Mouse (Mus musculus) c-Kit-positive CD71-positive TER-119-positive erythroid progenitor cells, embryonic 14.5 days (primary cell): ENCODE measurements at regions not wholly inside any gene's neighbourhood (a gene's known extent, or its start where the extent isn't known, plus 50 kb on each side); places are given as distances from the start of the nearest gene placed in this dataset.

Experiments used
- DNase-seq: peaks from one replicate; pipeline ENCODE4 v3.0.0-alpha.2; 2013; ENCODE audit warnings: low spot score

GRCm38 (mm10) chr17:83930401-83930800, 82.6 kb upstream of the Haao start:
- no peak for DNase-seq

- DNase-seq = no peak
These were observed 80.1 kb upstream of the Haao start for GRCm38 (mm10) chr17:83927749-83928387.

GRCm38 (mm10) chr17:83924259-83924922, 76.6 kb upstream of the Haao start:
- no peak for DNase-seq

- no peak for DNase-seq
These were observed 73.1 kb upstream of the Haao start for GRCm38 (mm10) chr17:83920894-83921293.

GRCm38 (mm10) chr17:83920225-83920624, 72.5 kb upstream of the Haao start:
- DNase-seq = no peak

GRCm38 (mm10) chr17:83918413-83919139, 70.8 kb upstream of the Haao start:
- DNase-seq = no peak

- DNase-seq = no peak
These were observed 70.0 kb upstream of the Haao start for GRCm38 (mm10) chr17:83917781-83918180.

GRCm38 (mm10) chr17:83916684-83917166, 69.0 kb upstream of the Haao start:
- DNase-seq = no peak

- no peak for DNase-seq
These were observed 67.3 kb upstream of the Haao start for GRCm38 (mm10) chr17:83915034-83915433.

- DNase-seq = no peak
These were observed 66.8 kb upstream of the Haao start for GRCm38 (mm10) chr17:83914603-83915002.

- no peak for DNase-seq
These were observed 66.1 kb upstream of the Haao start for GRCm38 (mm10) chr17:83913711-83914415.

- DNase-seq = no peak
These were observed 64.7 kb upstream of the Haao start for GRCm38 (mm10) chr17:83912421-83912820.

- DNase-seq = no peak
These were observed 61.0 kb upstream of the Haao start for GRCm38 (mm10) chr17:83908811-83909210.

- no peak for DNase-seq
These were observed 59.8 kb upstream of the Haao start for GRCm38 (mm10) chr17:83907538-83907937.

GRCm38 (mm10) chr17:83906751-83907537, 59.2 kb upstream of the Haao start:
- no peak for DNase-seq

GRCm38 (mm10) chr17:83903467-83903866, 55.7 kb upstream of the Haao start:
- DNase-seq = peak; percentile 57

- no peak for DNase-seq
These were observed 54.8 kb upstream of the Haao start for GRCm38 (mm10) chr17:83902523-83902922.

- DNase-seq = no peak
These were observed 54.3 kb upstream of the Haao start for GRCm38 (mm10) chr17:83902091-83902490.

GRCm38 (mm10) chr17:83899588-83900152, 51.9 kb upstream of the Haao start:
- DNase-seq = no peak

GRCm38 (mm10) chr17:83898531-83898930, 50.8 kb upstream of the Haao start:
- no peak for DNase-seq
